Mouse (Mus musculus): Measurements from ENCODE around the gene Myl10. TPM values are rescaled to one million over a fixed set of nuclear protein-coding genes. Genes with fewer than 3 reads are reported as not detected.
"Not testable (repeated sequence)": the region's sequence is repeated elsewhere in the genome, so short reads cannot be mapped to it uniquely, and the experiment has no call there.

Gene Myl10
- not detected in 2 replicates for polyA plus RNA-seq (2014; fragmentation: Nextera tagmentation; extraction: Ambion mirVana)

- Histone ChIP-seq H3K9me3 (ENCODE audit: control insufficient read depth, low read length) (no peaks in the 10 kb centered on the region), H3K36me3 (ENCODE audit: control insufficient read depth, insufficient read depth, low read length) (no peaks in the 10 kb centered on the region), H3K4me2 (ENCODE audit: low read depth, low read length, severe bottlenecking) (no peak within 1 kb of the TSS), H3K4me3 (ENCODE audit: low read depth, low read length) (no peak within 1 kb of the TSS), H3K4me1 (replicated peaks; ENCODE audit: control insufficient read depth, insufficient read depth, low read length) (no peaks in the 10 kb centered on the region), H3K27me3 (ENCODE audit: control insufficient read depth, insufficient read depth, low read length) (no peaks in the 10 kb centered on the region), H3K27ac (ENCODE audit: low read depth, low read length) (no peak within 1 kb of the TSS), H3K9ac (ENCODE audit: low read length) (no peak within 1 kb of the TSS)
- no peak for DNase-seq (ENCODE audit: low spot score)
- no peak for ATAC-seq (replicated peaks; ENCODE audit: low FRiP score)
- WGBS = 91% methylated on average over 4 of the region's 4 CpGs
Observed at GRCm38 (mm10) chr5:136692784-136693183, at the start of gene Myl10. Myl10 (plus strand) TSS chr5:136693146.

GRCm38 (mm10) chr5:136646731-136647328 lies 46.1 kb upstream of the Myl10 start:
- no peaks in the 10 kb centered on the region for H3K9me3 ChIP-seq (ENCODE audit: control insufficient read depth, low read length)
- no peak overlapping the region for H3K9ac ChIP-seq (ENCODE audit: low read length)
- 88% methylated on average over 4 of the region's 4 CpGs for WGBS
- no peaks in the 10 kb centered on the region for H3K4me1 ChIP-seq (replicated peaks; ENCODE audit: control insufficient read depth, insufficient read depth, low read length)
- H3K4me3 ChIP-seq (ENCODE audit: low read depth, low read length) = no peak overlapping the region
- ATAC-seq (replicated peaks; ENCODE audit: low FRiP score) = no peak
- no peaks in the 10 kb centered on the region for H3K27me3 ChIP-seq (ENCODE audit: control insufficient read depth, insufficient read depth, low read length)
- no peak for DNase-seq (ENCODE audit: low spot score)
- H3K36me3 ChIP-seq (ENCODE audit: control insufficient read depth, insufficient read depth, low read length) = no peaks in the 10 kb centered on the region
- no peak overlapping the region for H3K4me2 ChIP-seq (ENCODE audit: low read depth, low read length, severe bottlenecking)
- H3K27ac ChIP-seq (ENCODE audit: low read depth, low read length) = no peak overlapping the region

DNA sequence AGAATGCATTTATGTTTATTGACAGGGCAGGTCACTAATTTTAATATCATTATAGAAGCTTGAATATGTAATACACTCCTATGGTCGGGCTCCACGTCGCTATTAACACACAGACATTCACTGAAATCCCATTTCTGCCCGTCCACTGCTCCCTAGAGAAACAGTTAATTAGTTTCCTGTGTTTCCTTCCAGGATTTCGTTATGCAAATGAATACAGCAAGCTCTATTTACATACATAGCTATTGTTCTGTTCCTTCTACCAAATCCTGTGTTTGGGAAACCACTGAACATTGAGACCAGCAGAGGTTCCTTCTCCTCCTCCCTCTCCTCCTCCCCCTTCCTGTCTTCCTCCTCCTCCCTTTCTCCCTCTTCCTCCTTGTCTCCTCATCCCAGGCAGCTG lies 43.9 kb upstream of the Myl10 start:
- Histone ChIP-seq H3K27ac (ENCODE audit: low read depth, low read length) (no peak overlapping the region), H3K4me3 (ENCODE audit: low read depth, low read length) (no peak overlapping the region), H3K27me3 (ENCODE audit: control insufficient read depth, insufficient read depth, low read length) (no peaks in the 10 kb centered on the region), H3K4me2 (ENCODE audit: low read depth, low read length, severe bottlenecking) (no peak overlapping the region), H3K9me3 (ENCODE audit: control insufficient read depth, low read length) (no peaks in the 10 kb centered on the region), H3K9ac (ENCODE audit: low read length) (no peak overlapping the region), H3K4me1 (replicated peaks; ENCODE audit: control insufficient read depth, insufficient read depth, low read length) (no peaks in the 10 kb centered on the region), H3K36me3 (ENCODE audit: control insufficient read depth, insufficient read depth, low read length) (no peaks in the 10 kb centered on the region)
- ATAC-seq (replicated peaks; ENCODE audit: low FRiP score) = no peak
- 60% methylated on average over 5 of the region's 5 CpGs for WGBS
- DNase-seq (ENCODE audit: low spot score) = no peak

- Histone ChIP-seq H3K4me2 (ENCODE audit: low read depth, low read length, severe bottlenecking) (no peak overlapping the region), H3K36me3 (ENCODE audit: control insufficient read depth, insufficient read depth, low read length) (no peaks in the 10 kb centered on the region), H3K4me1 (replicated peaks; ENCODE audit: control insufficient read depth, insufficient read depth, low read length) (no peaks in the 10 kb centered on the region), H3K9me3 (ENCODE audit: control insufficient read depth, low read length) (no peaks in the 10 kb centered on the region), H3K27ac (ENCODE audit: low read depth, low read length) (no peak overlapping the region), H3K4me3 (ENCODE audit: low read depth, low read length) (no peak overlapping the region), H3K9ac (ENCODE audit: low read length) (no peak overlapping the region), H3K27me3 (ENCODE audit: control insufficient read depth, insufficient read depth, low read length) (no peaks in the 10 kb centered on the region)
- DNase-seq (ENCODE audit: low spot score) (no peak), ATAC-seq (replicated peaks; ENCODE audit: low FRiP score) (no peak)
- WGBS = 90% methylated on average over 5 of the region's 5 CpGs
Observed at GRCm38 (mm10) chr5:136649655-136650054, 43.3 kb upstream of the Myl10 start.

DNA sequence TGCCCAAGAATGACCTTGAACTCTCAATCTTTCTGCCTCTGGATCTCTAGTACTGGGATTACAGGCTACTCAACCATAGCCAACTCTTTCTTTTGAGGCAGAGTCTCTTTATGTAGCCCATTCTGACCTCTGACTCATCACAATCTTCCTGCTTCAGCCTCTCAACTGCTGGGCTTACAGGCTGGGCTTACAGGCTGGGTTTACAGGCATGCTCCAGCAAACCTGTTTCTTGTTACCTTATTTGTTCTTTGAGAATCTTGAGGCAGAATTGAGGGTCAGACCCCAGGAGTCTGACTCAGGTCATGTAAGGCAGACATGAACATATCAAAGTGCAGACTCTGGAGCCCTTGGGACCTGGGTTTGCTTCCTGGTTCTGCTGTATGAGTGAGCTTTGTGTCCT lies 38.5 kb upstream of the Myl10 start:
- no peaks in the 10 kb centered on the region for H3K36me3 ChIP-seq (ENCODE audit: control insufficient read depth, insufficient read depth, low read length)

GRCm38 (mm10) chr5:136656830-136657395 lies 36.0 kb upstream of the Myl10 start:
- Histone ChIP-seq H3K9me3 (ENCODE audit: control insufficient read depth, low read length) (no peaks in the 10 kb centered on the region), H3K36me3 (ENCODE audit: control insufficient read depth, insufficient read depth, low read length) (no peaks in the 10 kb centered on the region), H3K27ac (ENCODE audit: low read depth, low read length) (no peak overlapping the region), H3K27me3 (ENCODE audit: control insufficient read depth, insufficient read depth, low read length) (no peaks in the 10 kb centered on the region), H3K4me1 (replicated peaks; ENCODE audit: control insufficient read depth, insufficient read depth, low read length) (no peaks in the 10 kb centered on the region), H3K4me2 (ENCODE audit: low read depth, low read length, severe bottlenecking) (no peak overlapping the region), H3K4me3 (ENCODE audit: low read depth, low read length) (no peak overlapping the region), H3K9ac (ENCODE audit: low read length) (no peak overlapping the region)
- ATAC-seq (replicated peaks; ENCODE audit: low FRiP score) (no peak), DNase-seq (ENCODE audit: low spot score) (no peak)
- WGBS = 75% methylated on average over 10 of the region's 10 CpGs

More for the DNA sequence above, 38.5 kb upstream of the Myl10 start:
- Histone ChIP-seq H3K9me3 (ENCODE audit: control insufficient read depth, low read length) (no peaks in the 10 kb centered on the region), H3K4me2 (ENCODE audit: low read depth, low read length, severe bottlenecking) (no peak overlapping the region), H3K27me3 (ENCODE audit: control insufficient read depth, insufficient read depth, low read length) (no peaks in the 10 kb centered on the region), H3K9ac (ENCODE audit: low read length) (no peak overlapping the region), H3K27ac (ENCODE audit: low read depth, low read length) (no peak overlapping the region), H3K4me1 (replicated peaks; ENCODE audit: control insufficient read depth, insufficient read depth, low read length) (no peaks in the 10 kb centered on the region), H3K4me3 (ENCODE audit: low read depth, low read length) (no peak overlapping the region)
- ATAC-seq (replicated peaks; ENCODE audit: low FRiP score) (no peak), DNase-seq (ENCODE audit: low spot score) (no peak)

DNA sequence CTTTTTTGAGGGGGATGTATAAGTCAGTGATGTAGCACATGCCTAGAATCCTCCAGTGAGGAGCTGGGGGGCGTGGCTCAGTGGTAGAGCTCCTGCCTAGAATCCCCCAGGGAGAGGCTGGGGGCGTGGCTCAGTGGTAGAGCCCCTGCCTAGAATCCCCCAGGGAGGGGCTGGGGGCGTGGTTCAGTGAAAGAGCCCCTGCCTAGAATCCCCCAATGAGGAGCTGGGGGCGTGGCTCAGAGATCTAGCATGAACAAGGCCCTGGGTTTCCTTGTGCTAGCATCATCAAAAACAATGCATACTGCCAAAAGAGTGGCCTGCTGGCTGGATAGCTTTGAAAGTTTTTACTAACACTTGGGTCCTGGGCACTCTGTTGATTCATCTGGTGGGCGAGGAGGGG lies 32.2 kb upstream of the Myl10 start:
- not testable (repeated sequence) for DNase-seq (ENCODE audit: low spot score); ATAC-seq (replicated peaks; ENCODE audit: low FRiP score); H3K36me3 ChIP-seq (ENCODE audit: control insufficient read depth, insufficient read depth, low read length); H3K9ac ChIP-seq (ENCODE audit: low read length); H3K4me3 ChIP-seq (ENCODE audit: low read depth, low read length); H3K27ac ChIP-seq (ENCODE audit: low read depth, low read length); H3K9me3 ChIP-seq (ENCODE audit: control insufficient read depth, low read length); H3K4me1 ChIP-seq (replicated peaks; ENCODE audit: control insufficient read depth, insufficient read depth, low read length); H3K4me2 ChIP-seq (ENCODE audit: low read depth, low read length, severe bottlenecking); H3K27me3 ChIP-seq (ENCODE audit: control insufficient read depth, insufficient read depth, low read length)
- WGBS = 71% methylated on average over 5 of the region's 5 CpGs

DNA sequence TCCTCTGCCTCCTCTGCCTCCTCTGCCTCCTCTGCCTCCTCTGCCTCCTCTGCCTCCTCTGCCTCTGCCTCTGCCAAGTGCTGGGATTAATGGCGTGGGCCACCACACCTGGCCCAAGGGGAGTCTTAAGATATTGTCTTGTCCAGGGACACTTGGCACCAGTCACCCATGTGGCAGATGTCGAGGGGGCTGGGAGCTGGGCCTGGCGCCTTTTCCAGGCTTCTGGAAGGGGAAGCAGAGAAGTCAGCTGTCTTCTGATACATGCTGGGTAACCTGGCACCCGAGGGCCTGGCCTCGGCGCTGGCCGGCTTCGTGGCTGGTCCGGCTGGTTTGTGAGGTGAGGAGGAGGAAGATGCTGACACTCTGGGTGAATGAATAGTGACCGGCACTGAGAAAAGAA lies 30.7 kb upstream of the Myl10 start:
- H3K9me3 ChIP-seq (ENCODE audit: control insufficient read depth, low read length) = no peaks in the 10 kb centered on the region
- H3K27ac ChIP-seq (ENCODE audit: low read depth, low read length) = no peak overlapping the region
- H3K4me2 ChIP-seq (ENCODE audit: low read depth, low read length, severe bottlenecking) = no peak overlapping the region
- ATAC-seq (replicated peaks; ENCODE audit: low FRiP score) = no peak
- no peak for DNase-seq (ENCODE audit: low spot score)
- WGBS = 82% methylated on average over 10 of the region's 10 CpGs
- H3K4me3 ChIP-seq (ENCODE audit: low read depth, low read length) = no peak overlapping the region
- no peaks in the 10 kb centered on the region for H3K27me3 ChIP-seq (ENCODE audit: control insufficient read depth, insufficient read depth, low read length)
- H3K9ac ChIP-seq (ENCODE audit: low read length) = no peak overlapping the region
- no peaks in the 10 kb centered on the region for H3K36me3 ChIP-seq (ENCODE audit: control insufficient read depth, insufficient read depth, low read length)
- no peaks in the 10 kb centered on the region for H3K4me1 ChIP-seq (replicated peaks; ENCODE audit: control insufficient read depth, insufficient read depth, low read length)

GRCm38 (mm10) chr5:136662822-136663221 lies 30.1 kb upstream of the Myl10 start:
- H3K4me2 ChIP-seq (ENCODE audit: low read depth, low read length, severe bottlenecking) = no peak overlapping the region
- DNase-seq (ENCODE audit: low spot score) = no peak
- no peaks in the 10 kb centered on the region for H3K36me3 ChIP-seq (ENCODE audit: control insufficient read depth, insufficient read depth, low read length)
- no peak overlapping the region for H3K9ac ChIP-seq (ENCODE audit: low read length)
- WGBS = 53% methylated on average over 1 of the region's 1 CpGs
- no peak overlapping the region for H3K4me3 ChIP-seq (ENCODE audit: low read depth, low read length)
- ATAC-seq (replicated peaks; ENCODE audit: low FRiP score) = no peak
- H3K27me3 ChIP-seq (ENCODE audit: control insufficient read depth, insufficient read depth, low read length) = no peaks in the 10 kb centered on the region
- no peaks in the 10 kb centered on the region for H3K4me1 ChIP-seq (replicated peaks; ENCODE audit: control insufficient read depth, insufficient read depth, low read length)
- no peak overlapping the region for H3K27ac ChIP-seq (ENCODE audit: low read depth, low read length)
- no peaks in the 10 kb centered on the region for H3K9me3 ChIP-seq (ENCODE audit: control insufficient read depth, low read length)
